Mouse (Mus musculus) telencephalon, adult 2 months (tissue): ENCODE results near the gene Ing4.

Experiments used
- DNase-seq: peaks from one replicate; pipeline ENCODE4 v3.0.0-alpha.2; 2011; ENCODE audit warnings: low read depth, low spot score

The Ing4 gene

DNA sequence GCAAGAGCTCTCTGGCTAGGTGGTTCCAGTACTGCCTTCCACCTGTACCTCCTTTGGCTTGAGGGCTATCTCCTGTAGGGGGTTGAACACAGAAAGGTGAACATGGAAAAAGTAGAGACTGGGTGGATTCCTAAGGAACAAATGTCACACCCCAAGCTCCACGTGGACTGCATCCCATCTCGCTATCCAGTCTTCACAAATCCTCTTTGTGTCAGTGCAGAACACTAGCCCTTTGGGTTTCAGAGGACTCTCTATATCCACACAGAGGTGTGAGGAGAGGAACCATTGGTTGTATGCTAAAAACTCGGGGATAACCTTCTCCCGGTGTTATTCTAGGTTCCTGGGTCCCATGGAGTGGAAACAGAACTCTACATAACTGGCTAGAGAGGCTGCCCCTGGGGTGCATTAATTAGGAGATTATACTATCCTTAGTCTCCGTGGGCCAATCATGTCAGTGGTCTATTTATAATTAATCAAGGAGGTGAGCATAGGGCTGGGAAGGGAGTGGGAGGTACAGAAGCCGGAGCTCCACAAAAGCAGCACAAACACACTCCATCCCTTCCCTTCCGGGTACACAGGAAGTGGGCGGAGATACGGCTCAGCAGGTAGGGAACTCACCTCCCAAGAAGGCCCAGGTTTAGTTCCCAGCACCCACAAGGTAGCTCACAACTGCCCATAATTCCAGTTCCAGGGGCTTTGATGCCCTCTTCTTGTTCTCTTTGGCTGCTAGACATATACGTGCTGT lies 51.0 kb downstream of the Ing4 start:
- DNase-seq: no peak

- no peak for DNase-seq
Observed at GRCm38 (mm10) chr6:125092372-125092771, 52.8 kb downstream of the Ing4 start.

DNA sequence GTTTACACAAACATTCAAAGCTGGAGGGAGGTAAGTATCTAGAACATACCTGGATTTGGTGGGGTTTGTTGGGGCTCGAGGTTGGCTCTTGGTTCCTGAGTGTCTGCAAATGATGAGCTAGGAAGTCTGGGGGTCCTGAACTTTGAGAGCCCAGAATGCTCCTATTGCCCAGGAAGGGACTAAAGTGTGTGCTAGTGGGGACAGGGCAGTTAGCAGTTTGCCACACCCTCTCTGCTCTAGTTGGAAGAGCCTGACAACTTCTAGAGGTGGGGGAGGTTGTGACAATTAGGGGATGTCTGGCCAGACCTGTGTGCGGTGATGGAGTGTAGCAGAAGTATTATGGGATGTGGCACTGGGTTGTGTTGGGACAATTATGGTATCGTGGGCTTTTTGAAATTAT lies 55.3 kb downstream of the Ing4 start:
- DNase-seq: no peak

GRCm38 (mm10) chr6:125095391-125096278 lies 56.1 kb downstream of the Ing4 start, which contains the start of gene Chd4:
Chd4 (plus strand) TSS chr6:125095981.
- peak; percentile 91 for DNase-seq

GRCm38 (mm10) chr6:125096279-125096596 lies 56.7 kb downstream of the Ing4 start:
- no peak for DNase-seq

DNA sequence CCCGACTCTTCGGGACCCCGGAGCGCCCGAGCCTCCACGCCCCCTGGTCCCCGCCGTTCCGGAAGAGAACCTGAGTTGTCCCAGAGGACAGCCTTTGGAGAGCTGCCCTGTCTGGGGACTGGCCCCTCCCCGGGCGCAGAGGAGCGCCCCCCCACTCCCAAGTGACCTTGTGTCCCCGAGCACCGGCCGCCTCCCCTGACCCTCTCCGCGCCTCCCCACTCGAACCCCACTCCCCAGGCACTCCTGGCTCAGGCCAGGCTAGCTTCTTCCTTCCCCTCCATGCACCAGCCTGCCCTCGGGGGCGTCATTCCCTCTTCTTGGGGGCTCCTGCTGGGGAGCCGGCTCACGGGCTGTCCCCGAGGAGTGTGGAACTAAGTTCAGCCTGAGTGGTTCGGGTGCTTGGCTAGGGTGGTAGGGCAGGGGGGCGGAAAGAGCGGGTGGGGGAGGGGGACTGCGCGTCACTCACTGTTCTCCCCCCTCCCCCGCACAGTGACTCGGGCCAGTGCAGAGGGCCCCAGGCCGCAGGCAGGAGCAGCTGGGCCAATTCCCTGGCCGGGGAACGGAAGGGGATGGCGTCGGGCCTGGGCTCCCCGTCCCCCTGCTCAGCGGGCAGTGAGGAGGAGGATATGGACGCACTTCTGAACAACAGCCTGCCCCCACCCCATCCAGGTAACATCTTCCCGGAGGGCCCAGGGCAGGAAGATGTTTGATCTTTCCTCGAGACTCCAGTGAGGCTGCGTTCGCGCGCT lies 57.2 kb downstream of the Ing4 start:
- no peak for DNase-seq

DNA sequence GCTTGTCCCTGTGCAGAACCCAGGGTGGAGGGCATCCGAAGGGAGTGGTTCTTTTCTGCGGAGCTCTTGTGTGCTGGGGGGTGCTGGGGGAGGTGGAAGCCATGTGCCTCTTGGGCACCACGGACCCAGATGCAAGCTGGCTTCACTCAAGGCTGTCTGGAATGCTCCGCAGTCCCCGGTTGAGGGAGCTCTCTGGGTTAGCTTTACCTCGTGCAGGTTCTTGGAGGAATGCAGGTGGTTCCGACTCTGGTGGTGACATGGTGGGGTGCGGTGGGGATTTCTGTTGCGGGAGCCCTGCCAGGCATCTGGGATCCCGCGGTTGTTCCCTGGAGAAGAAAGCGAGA lies 57.8 kb downstream of the Ing4 start:
- DNase-seq: no peak

DNA sequence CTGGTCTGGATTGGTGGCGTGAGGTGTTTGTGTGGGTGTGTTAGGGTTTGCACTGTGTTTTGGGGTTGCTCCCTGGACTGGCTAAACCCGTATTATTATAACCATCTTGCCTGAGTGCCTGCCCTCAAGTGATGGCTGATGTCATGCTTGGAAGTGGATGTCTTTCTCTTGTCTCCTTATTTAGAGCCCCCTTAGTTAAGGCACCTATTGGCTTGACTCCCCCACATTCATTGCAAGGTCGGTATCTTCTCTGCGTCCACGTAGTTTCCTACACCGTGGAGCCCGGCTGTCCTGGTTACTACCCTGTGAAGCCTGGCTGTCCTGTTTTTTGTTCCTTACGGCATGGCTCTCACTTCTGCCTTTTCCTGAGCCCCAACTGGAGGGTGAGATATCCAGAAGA lies 58.4 kb downstream of the Ing4 start:
- DNase-seq: no peak

- DNase-seq: no peak
Observed at GRCm38 (mm10) chr6:125098513-125098912, 59.0 kb downstream of the Ing4 start.
